Mouse (Mus musculus): ENCODE measurements around the gene Pak7. TPM values are rescaled to one million over a fixed set of nuclear protein-coding genes. Genes with fewer than 3 reads are reported as not detected.

The Pak7 gene
- not detected in 2 replicates for polyA plus RNA-seq (2012; ENCODE audit: low replicate concordance)

GRCm38 (mm10) chr2:136387181-136388131 is at the start of gene Pak7:
Pak7 (minus strand) TSS chr2:136387967.

GRCm38 (mm10) chr2:136051688-136052289 is 336.0 kb downstream of the Pak7 start, which contains the start of gene Lamp5:
Lamp5 (plus strand) TSS chr2:136052239.

Other genes with a start within 250 kb of the Pak7 start
- not detected in 2 replicates for gene Ankef1, start 113.9 kb upstream of the Pak7 start, polyA plus RNA-seq (2012; ENCODE audit: low replicate concordance)